Mouse (Mus musculus) limb, embryonic 14.5 days (tissue): Measurements from ENCODE around the gene Cisd1. TPM values are rescaled to one million over a fixed set of nuclear protein-coding genes. Genes with fewer than 3 reads are reported as not detected.

ENCODE experiments used
- ATAC-seq: fragments of 200-750 bp; cut with Nextera tagmentation; 2 replicates; pipeline ENCODE4 v1.8.0; 2017; ENCODE audit warnings: low read depth, moderate number of reproducible peaks, moderate TSS enrichment; ENCODE audit not compliant: low FRiP score
- DNase-seq: peaks from one replicate; pipeline ENCODE4 v3.0.0-alpha.2; 2015; ENCODE audit warnings: low spot score
- H3K27ac ChIP-seq: fragments of 300-500 bp; sonication (generic); replicated peaks from 2 replicates; pipeline ENCODE4 v1.5.1; 2014; ENCODE audit warnings: low read depth, mild to moderate bottlenecking, low read length, moderate library complexity, mixed read lengths
- H3K27me3 ChIP-seq: fragments of 300-500 bp; sonication (generic); 2 replicates; pipeline ENCODE4 v1.6.1; 2014; ENCODE audit warnings: low read length, mixed read lengths; ENCODE audit not compliant: control insufficient read depth, insufficient read depth
- H3K36me3 ChIP-seq: fragments of 300-500 bp; sonication (generic); 2 replicates; pipeline ENCODE4 v1.6.1; 2014; ENCODE audit warnings: mild to moderate bottlenecking, low read length, moderate library complexity, mixed read lengths; ENCODE audit not compliant: control insufficient read depth, insufficient read depth
- H3K4me1 ChIP-seq: fragments of 300-500 bp; sonication (generic); 2 replicates; pipeline ENCODE4 v1.6.1; 2014; ENCODE audit warnings: antibody characterized with exemption, low read length, mixed read lengths; ENCODE audit not compliant: control insufficient read depth, insufficient read depth
- H3K4me2 ChIP-seq: fragments of 300-500 bp; sonication (generic); replicated peaks from 2 replicates; pipeline ENCODE4 v1.6.1; 2014; ENCODE audit warnings: low read depth, mild to moderate bottlenecking, low read length, moderate library complexity; ENCODE audit not compliant: severe bottlenecking
- H3K4me3 ChIP-seq: fragments of 300-500 bp; sonication (generic); replicated peaks from 2 replicates; pipeline ENCODE4 v1.5.1; 2014; ENCODE audit warnings: low read length
- H3K9ac ChIP-seq: fragments of 300-500 bp; sonication (generic); 2 replicates; pipeline ENCODE4 v1.6.1; 2014; ENCODE audit warnings: mild to moderate bottlenecking, low read depth, low read length, moderate library complexity; ENCODE audit not compliant: severe bottlenecking
- H3K9me3 ChIP-seq: fragments of 300-500 bp; sonication (generic); 2 replicates; pipeline ENCODE4 v1.6.1; 2016; ENCODE audit warnings: low read length; ENCODE audit not compliant: control insufficient read depth
- POLR2A ChIP-seq: fragments of 200-500 bp; IDR thresholded peaks from 2 replicates; pipeline ENCODE4 v1.8.0; 2012; ENCODE audit warnings: inconsistent platforms, mild to moderate bottlenecking, moderate library complexity, borderline replicate concordance; ENCODE audit not compliant: insufficient read depth, insufficient read length; ENCODE audit errors: extremely low read depth
- WGBS: fragments of 180-500 bp; shearing (Covaris S2); extraction: QIAGEN DNeasy Blood & Tissue Kit; methylation state at CpG from one replicate; pipeline ENCODE4 v1.1.7; 2014; 5-methylcytosine and 5-hydroxymethylcytosine counted together
- polyA plus RNA-seq, 2 experiments: library from polyadenylated mRNA; depleted of rRNA in 1 of 2; stranded (reverse) in 1 of 2; unstranded in 1 of 2; fragments of >200 nt; fragmentation: Nextera tagmentation in 1 of 2; extraction: Ambion mirVana in 1 of 2; gene quantifications; 2 replicates each; pipeline versions ENCODE4 v1.2.1 to v1.2.3; 2012 to 2014

Gene Cisd1
- polyA plus RNA-seq, 2 experiments: 35.7 to 80.0 TPM

DNA sequence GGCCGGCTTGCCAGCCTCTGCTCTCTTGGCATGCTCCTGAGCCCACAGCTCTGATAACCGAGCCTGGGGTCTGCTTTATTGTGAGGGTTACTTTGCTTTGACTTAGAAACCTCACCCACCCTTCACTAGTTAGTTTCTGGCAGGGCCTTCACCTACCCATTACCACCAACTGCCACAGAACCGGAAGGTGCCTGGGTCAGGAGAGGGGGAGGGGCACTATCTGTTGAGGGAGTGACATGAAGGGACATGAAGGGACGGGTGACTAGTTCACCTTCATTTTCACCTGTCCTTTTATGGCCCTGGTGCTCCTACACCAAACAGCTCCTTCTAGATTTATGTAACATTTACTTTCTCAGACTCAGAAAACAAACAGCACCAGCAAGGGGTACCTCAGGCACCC lies 5.3 kb downstream of the Cisd1 start:
- no peak for TF ChIP-seq POLR2A
- DNase-seq (no peak), ATAC-seq (no peak)
- no peaks in the 10 kb centered on the region for H3K27me3 ChIP-seq
- no peak overlapping the region for H3K4me2 ChIP-seq
- no peaks in the 10 kb centered on the region for H3K9me3 ChIP-seq
- WGBS: 49% methylated on average over 4 of the region's 4 CpGs
- no peak overlapping the region for H3K9ac ChIP-seq
- H3K36me3 ChIP-seq: peaks cover 17% of the 10 kb centered on the region
- H3K27ac ChIP-seq: no peak overlapping the region
- peaks cover 16% of the 10 kb centered on the region for H3K4me1 ChIP-seq
- no peak overlapping the region for H3K4me3 ChIP-seq

DNA sequence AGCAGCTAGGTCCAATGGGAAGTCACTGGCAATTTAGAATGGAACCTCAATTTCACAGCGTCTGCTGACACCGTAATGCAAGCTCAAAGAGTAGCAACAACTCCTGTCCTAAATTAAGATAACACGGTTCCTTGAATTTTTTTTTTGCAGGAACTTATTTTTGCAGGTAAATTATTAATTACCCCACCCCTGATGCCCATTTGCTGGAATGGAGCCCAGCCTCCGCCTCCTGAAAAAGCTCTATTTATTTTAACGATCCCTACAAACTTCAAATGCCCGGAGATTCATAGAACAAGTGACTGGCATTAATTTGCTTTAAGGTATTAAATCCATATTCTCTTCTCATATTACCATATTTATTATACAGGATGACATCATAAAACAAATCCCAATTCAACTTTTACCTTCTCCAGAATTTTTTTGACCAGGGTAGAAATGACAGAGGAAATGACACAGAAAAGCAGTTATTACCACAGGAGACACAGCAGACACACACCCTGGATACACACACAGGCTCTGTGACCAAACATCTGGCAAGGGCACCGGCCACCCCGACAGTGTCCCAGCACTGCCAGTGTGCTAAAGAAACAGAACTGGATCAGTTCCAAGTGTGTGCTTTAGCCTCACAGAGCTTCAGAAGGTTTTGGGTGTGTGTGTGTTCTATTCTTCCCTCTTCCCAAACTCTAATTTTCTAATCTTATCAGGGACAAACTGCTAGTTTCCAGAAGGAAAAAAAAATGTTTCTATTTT lies 6.4 kb downstream of the Cisd1 start:
- peaks cover 16% of the 10 kb centered on the region for H3K4me1 ChIP-seq
- 42% methylated on average over 8 of the region's 8 CpGs for WGBS
- no peak overlapping the region for H3K4me2 ChIP-seq
- DNase-seq: no peak
- H3K9ac ChIP-seq: no peak overlapping the region
- H3K4me3 ChIP-seq: no peak overlapping the region
- no peak for ATAC-seq
- peaks cover 26% of the 10 kb centered on the region for H3K36me3 ChIP-seq
- TF ChIP-seq POLR2A: no peak
- no peaks in the 10 kb centered on the region for H3K9me3 ChIP-seq
- H3K27me3 ChIP-seq: no peaks in the 10 kb centered on the region
- no peak overlapping the region for H3K27ac ChIP-seq

DNA sequence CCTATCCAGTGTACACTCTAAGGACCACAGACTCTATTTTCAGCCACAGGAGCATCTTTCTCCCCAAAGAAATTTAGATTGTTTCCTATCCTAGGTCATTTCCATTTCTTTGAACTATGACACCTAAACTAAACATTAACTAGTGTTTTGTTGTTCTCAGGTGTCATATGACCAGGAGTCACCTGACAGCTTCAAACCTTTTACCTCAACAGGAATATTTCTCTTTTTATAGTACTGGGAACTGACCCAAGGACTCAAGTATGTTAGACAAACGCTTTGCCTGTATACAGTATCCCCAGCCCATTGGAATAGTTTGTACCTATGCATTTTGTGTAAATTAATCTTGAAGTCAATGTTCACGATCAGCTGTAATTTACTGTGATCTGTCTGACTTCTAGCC lies 7.0 kb downstream of the Cisd1 start:
- no peak for ATAC-seq
- Histone ChIP-seq H3K4me3 (no peak overlapping the region), H3K4me2 (no peak overlapping the region), H3K4me1 (peaks cover 16% of the 10 kb centered on the region), H3K27me3 (no peaks in the 10 kb centered on the region), H3K9me3 (no peaks in the 10 kb centered on the region), H3K36me3 (peaks cover 29% of the 10 kb centered on the region), H3K27ac (no peak overlapping the region), H3K9ac (no peak overlapping the region)
- no peak for DNase-seq
- TF ChIP-seq POLR2A: no peak
- 68% methylated on average over 2 of the region's 2 CpGs for WGBS

DNA sequence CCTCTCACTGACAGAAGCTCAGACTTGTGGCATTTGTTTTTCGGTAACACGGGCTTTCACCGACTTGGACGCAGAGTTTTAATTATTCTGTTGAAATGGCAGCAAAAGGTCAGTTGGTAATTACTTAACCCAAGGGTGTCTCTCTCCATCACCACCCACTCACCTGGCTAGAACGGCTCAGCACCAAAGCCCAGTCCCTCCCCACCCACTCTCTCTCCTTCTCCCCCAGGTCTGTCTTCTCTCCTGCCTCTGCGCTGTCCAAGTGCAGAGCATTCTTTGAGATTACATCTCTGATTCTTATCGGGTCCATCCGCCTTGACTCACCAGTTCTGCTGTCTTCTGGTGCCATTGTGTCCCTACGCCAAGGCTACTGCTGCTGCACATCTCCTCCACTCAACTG lies 11.9 kb downstream of the Cisd1 start:
- 93% methylated on average over 9 of the region's 9 CpGs for WGBS
- no peak for DNase-seq
- no peak for TF ChIP-seq POLR2A

DNA sequence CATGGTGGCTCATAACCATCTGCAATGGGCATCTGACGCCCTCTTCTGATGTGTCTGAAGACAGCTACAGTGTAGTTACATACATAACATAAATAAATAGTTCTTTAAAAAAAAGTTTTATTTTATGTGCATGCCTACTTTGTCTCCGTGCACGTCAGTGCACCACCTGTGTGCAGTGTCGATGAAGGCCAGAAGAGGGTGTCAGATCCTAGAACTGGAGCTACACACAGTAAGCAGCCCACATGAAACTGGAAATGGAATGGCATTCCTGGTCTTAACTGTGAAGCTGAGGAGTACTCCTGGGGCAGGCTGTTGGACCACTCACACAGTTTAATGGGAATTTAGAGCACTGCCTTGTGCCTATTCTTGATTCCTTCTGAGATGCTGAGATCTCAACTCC lies 12.4 kb downstream of the Cisd1 start:
- ATAC-seq (no peak), DNase-seq (no peak)
- H3K9me3 ChIP-seq: no peaks in the 10 kb centered on the region
- no peak overlapping the region for H3K4me3 ChIP-seq
- TF ChIP-seq POLR2A: no peak
- H3K27me3 ChIP-seq: no peaks in the 10 kb centered on the region
- H3K4me1 ChIP-seq: no peaks in the 10 kb centered on the region
- H3K27ac ChIP-seq: no peak overlapping the region
- 85% methylated on average over 4 of the region's 4 CpGs for WGBS
- H3K4me2 ChIP-seq: no peak overlapping the region
- no peak overlapping the region for H3K9ac ChIP-seq
- H3K36me3 ChIP-seq: peaks cover 41% of the 10 kb centered on the region

More for the DNA sequence above, 11.9 kb downstream of the Cisd1 start:
- no peak overlapping the region for H3K4me3 ChIP-seq
- H3K27me3 ChIP-seq: no peaks in the 10 kb centered on the region
- no peak overlapping the region for H3K4me2 ChIP-seq
- no peak overlapping the region for H3K9ac ChIP-seq
- H3K9me3 ChIP-seq: no peaks in the 10 kb centered on the region
- H3K27ac ChIP-seq: no peak overlapping the region
- peaks cover 41% of the 10 kb centered on the region for H3K36me3 ChIP-seq
- no peaks in the 10 kb centered on the region for H3K4me1 ChIP-seq
- no peak for ATAC-seq
